Mouse (Mus musculus) MEL (cell line): Measurements from ENCODE around the gene Tmem206. TPM values are rescaled to one million over a fixed set of nuclear protein-coding genes. Genes with fewer than 3 reads are reported as not detected.
A peak's percentile ranks its signal among the peaks of the same experiment; 100 is the strongest.

Experiments
- DNase-seq: peaks from one replicate; pipeline ENCODE4 v3.0.0; 2011; ENCODE audit warnings: low read depth, low spot score
- H3K27ac ChIP-seq: 2 replicates; pipeline ENCODE4 v1.5.1; 2012; ENCODE audit warnings: low read depth, mild to moderate bottlenecking, control low read depth, low read length, moderate library complexity; ENCODE audit not compliant: control insufficient read depth
- H3K27me3 ChIP-seq, 2 experiments: fragments of 150-350 bp in 1 of 2; sonication (generic) in 1 of 2; 2 replicates each; pipeline ENCODE4 v1.6.1; 2012; ENCODE audit warnings: low read length in 2 of 2, mild to moderate bottlenecking in 2 of 2, improper control_type of control experiment in 1 of 2, moderate library complexity in 1 of 2; ENCODE audit not compliant: insufficient read depth in 2 of 2, control insufficient read depth in 1 of 2
- H3K36me3 ChIP-seq, 2 experiments: 2 replicates each; pipeline ENCODE4 v1.6.1; 2012 to 2014; ENCODE audit warnings: low read length in 2 of 2, improper control_type of control experiment in 1 of 2, inconsistent platforms in 1 of 2, mild to moderate bottlenecking in 1 of 2; ENCODE audit not compliant: insufficient read depth in 2 of 2, control insufficient read depth in 1 of 2
- H3K4me1 ChIP-seq, 2 experiments: fragments of 150-350 bp in 1 of 2; sonication (generic) in 1 of 2; 2 replicates each; pipeline ENCODE4 v1.6.1; 2012; ENCODE audit warnings: low read length in 2 of 2, improper control_type of control experiment in 1 of 2, mild to moderate bottlenecking in 1 of 2; ENCODE audit not compliant: insufficient read depth in 2 of 2, control insufficient read depth in 1 of 2
- H3K4me3 ChIP-seq, 2 experiments: fragments of 150-350 bp in 1 of 2; sonication (generic) in 1 of 2; 2 replicates each; pipeline ENCODE4 v1.5.1; 2012; ENCODE audit warnings: low read depth in 2 of 2, low read length in 2 of 2, mild to moderate bottlenecking in 2 of 2, moderate library complexity in 2 of 2, control low read depth in 1 of 2, improper control_type of control experiment in 1 of 2; ENCODE audit not compliant: control insufficient read depth in 1 of 2, insufficient read depth in 1 of 2
- H3K79me2 ChIP-seq: 2 replicates; pipeline ENCODE4 v1.6.1; 2012; ENCODE audit warnings: mild to moderate bottlenecking, low read length, moderate library complexity; ENCODE audit not compliant: control insufficient read depth, poor library complexity, insufficient read depth
- H3K9ac ChIP-seq: 2 replicates; pipeline ENCODE4 v1.6.1; 2012; ENCODE audit warnings: low read depth, mild to moderate bottlenecking, control low read depth, low read length, moderate library complexity; ENCODE audit not compliant: control insufficient read depth, poor library complexity, severe bottlenecking
- H3K9me3 ChIP-seq: fragments of 150-350 bp; sonication (generic); replicated peaks from 2 replicates; pipeline ENCODE4 v1.6.1; 2012; ENCODE audit warnings: mild to moderate bottlenecking, low read length, improper control_type of control experiment, moderate library complexity; ENCODE audit not compliant: insufficient read depth
- BHLHE40 ChIP-seq: IDR thresholded peaks from 2 replicates; pipeline ENCODE4 v1.6.1; 2012; ENCODE audit warnings: low read depth, mild to moderate bottlenecking, inconsistent platforms, low read length, improper control_type of control experiment, borderline replicate concordance
- CTCF ChIP-seq, 3 experiments: IDR thresholded peaks in 2 of 3; conservative IDR thresholded peaks in 1 of 3; 2 replicates each; pipeline ENCODE4 v1.5.1; 2011 to 2012; ENCODE audit warnings: low read length in 3 of 3, low read depth in 2 of 3, mild to moderate bottlenecking in 2 of 3, improper control_type of control experiment in 1 of 3, inconsistent platforms in 1 of 3, mixed read lengths in 1 of 3, moderate library complexity in 1 of 3; ENCODE audit not compliant: control insufficient read depth in 1 of 3, insufficient read depth in 1 of 3, poor library complexity in 1 of 3, severe bottlenecking in 1 of 3
- ELF1 ChIP-seq: IDR thresholded peaks from 2 replicates; pipeline ENCODE4 v1.6.1; 2014; ENCODE audit warnings: low read depth, mild to moderate bottlenecking, inconsistent platforms, low read length, improper control_type of control experiment, moderate library complexity
- HCFC1 ChIP-seq: IDR thresholded peaks from 2 replicates; pipeline ENCODE4 v1.6.1; 2012; ENCODE audit warnings: low read depth, mild to moderate bottlenecking, inconsistent platforms, low read length, improper control_type of control experiment, moderate library complexity
- MAX ChIP-seq: IDR thresholded peaks from 2 replicates; pipeline ENCODE4 v1.6.1; 2011; ENCODE audit warnings: low read length, improper control_type of control experiment
- MAZ ChIP-seq: IDR thresholded peaks from 2 replicates; pipeline ENCODE4 v1.6.1; 2012; ENCODE audit warnings: low read depth, mild to moderate bottlenecking, inconsistent platforms, low read length, improper control_type of control experiment
- MYB ChIP-seq: IDR thresholded peaks from 2 replicates; pipeline ENCODE4 v1.6.1; 2011; ENCODE audit warnings: mild to moderate bottlenecking, low read depth, low read length, improper control_type of control experiment
- NRF1 ChIP-seq: IDR thresholded peaks from 2 replicates; pipeline ENCODE4 v1.6.1; 2014; ENCODE audit warnings: low read depth, mild to moderate bottlenecking, inconsistent platforms, low read length, improper control_type of control experiment, moderate library complexity; ENCODE audit not compliant: poor library complexity, insufficient read depth, severe bottlenecking
- RAD21 ChIP-seq: IDR thresholded peaks from 2 replicates; pipeline ENCODE4 v1.6.1; 2011; ENCODE audit warnings: mild to moderate bottlenecking, low read depth, low read length, improper control_type of control experiment
- SIN3A ChIP-seq: IDR thresholded peaks from 2 replicates; pipeline ENCODE4 v1.6.1; 2012; ENCODE audit warnings: low read length, improper control_type of control experiment, inconsistent platforms
- SMC3 ChIP-seq: IDR thresholded peaks from 2 replicates; pipeline ENCODE4 v1.6.1; 2011; ENCODE audit warnings: low read depth, low read length, improper control_type of control experiment
- TAL1 ChIP-seq: IDR thresholded peaks from 2 replicates; pipeline ENCODE4 v1.6.1; 2012; ENCODE audit warnings: mild to moderate bottlenecking, inconsistent platforms, low read length, moderate library complexity, mixed read lengths
- TCF12 ChIP-seq: IDR thresholded peaks from 2 replicates; pipeline ENCODE4 v1.6.1; 2014; ENCODE audit warnings: low read depth, mild to moderate bottlenecking, inconsistent platforms, low read length, improper control_type of control experiment, moderate library complexity
- UBTF ChIP-seq: IDR thresholded peaks from 2 replicates; pipeline ENCODE4 v1.6.1; 2012; ENCODE audit warnings: low read depth, mild to moderate bottlenecking, inconsistent platforms, low read length, improper control_type of control experiment, moderate library complexity, borderline replicate concordance; ENCODE audit not compliant: insufficient read depth
- USF1 ChIP-seq: IDR thresholded peaks from 2 replicates; pipeline ENCODE4 v1.6.1; 2014; ENCODE audit warnings: low read depth, mild to moderate bottlenecking, inconsistent platforms, low read length, improper control_type of control experiment, moderate library complexity
- USF2 ChIP-seq, 2 experiments: IDR thresholded peaks; 2 replicates each; pipeline ENCODE4 v1.6.1; 2011 to 2012; ENCODE audit warnings: improper control_type of control experiment in 2 of 2, low read length in 2 of 2, borderline replicate concordance in 1 of 2, inconsistent platforms in 1 of 2, low read depth in 1 of 2, mild to moderate bottlenecking in 1 of 2; ENCODE audit not compliant: insufficient read depth in 1 of 2
- ZMIZ1 ChIP-seq: IDR thresholded peaks from 2 replicates; pipeline ENCODE4 v1.6.1; 2012; ENCODE audit warnings: low read depth, mild to moderate bottlenecking, inconsistent platforms, low read length, improper control_type of control experiment, moderate library complexity
- polyA plus RNA-seq, 2 experiments: library from polyadenylated mRNA; stranded (reverse) in 1 of 2; unstranded in 1 of 2; fragments of >175 nt in 1 of 2; fragments of >200 nt in 1 of 2; gene quantifications; 2 replicates each; pipeline versions ENCODE4 v1.2.1 to v1.2.4; 2012; ENCODE audit warnings: low replicate concordance in 2 of 2, low read depth in 1 of 2; ENCODE audit not compliant: insufficient read length in 2 of 2, insufficient read depth in 1 of 2, missing spikeins in 1 of 2
- total RNA-seq: library from RNA; depleted of rRNA; stranded (reverse); fragments of 300-350 nt; gene quantifications from 2 replicates; pipeline ENCODE4 v1.2.3, GENCODE M21; 2012

The Tmem206 gene
- total and polyA plus RNA-seq, 3 experiments, result 14.3 to 16.2 TPM; not detected in 1

DNA sequence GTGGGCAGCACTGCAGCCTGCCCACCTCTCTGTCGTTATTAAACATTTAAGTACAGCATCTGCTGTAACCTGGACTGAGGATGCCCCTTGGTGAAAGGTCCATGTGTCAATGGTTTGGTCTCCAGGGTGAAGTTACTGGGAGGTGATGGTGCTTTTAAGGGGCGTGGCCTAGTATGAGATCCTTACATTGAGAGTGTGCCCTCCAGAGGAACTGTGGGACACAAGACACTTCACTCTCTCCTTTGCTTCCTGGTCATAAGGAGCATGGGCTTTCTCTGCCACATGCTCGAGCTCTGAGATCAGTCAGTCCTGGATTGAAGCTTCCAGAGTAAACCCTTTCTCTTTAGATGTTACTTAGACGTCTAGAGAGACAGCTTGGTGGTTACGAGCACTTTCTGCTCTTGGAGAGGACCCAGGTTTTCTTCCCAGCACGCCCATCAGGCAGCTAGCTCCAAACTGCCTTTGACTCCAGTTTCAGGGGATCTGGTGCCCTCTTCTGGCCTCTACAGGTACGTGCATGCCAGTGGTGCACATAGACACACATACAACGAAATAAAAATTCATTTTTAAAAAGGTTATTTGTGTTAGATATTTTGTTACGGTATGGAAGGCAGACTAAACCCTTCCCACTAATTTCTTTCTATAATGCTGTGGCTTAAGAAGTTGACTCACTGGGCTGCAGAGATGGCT is 17.8 kb upstream of the Tmem206 start:
- Histone ChIP-seq H3K4me1 (no peaks in the 10 kb centered on the region), H3K27me3 (no peaks in the 10 kb centered on the region), H3K9ac (no peak overlapping the region), H3K9me3 (no peaks in the 10 kb centered on the region)
- no peak for TF ChIP-seq MAX
- no peak for TF ChIP-seq ELF1
- TF ChIP-seq SMC3, result peak; percentile 34
- peak; percentile 43 for TF ChIP-seq RAD21
- TF ChIP-seq TAL1, result no peak
- TF ChIP-seq ZMIZ1, result no peak
- TF ChIP-seq CTCF (IDR thresholded peaks at IDR 0.05 in 2 of 3, conservative IDR thresholded peaks at IDR 0.05 in 1 of 3; ENCODE audit: control insufficient read depth in 1 of 3, insufficient read depth in 1 of 3, low read depth in 2 of 3, low read length in 3 of 3, poor library complexity in 1 of 3, severe bottlenecking in 1 of 3), result peak; percentile 57 to 61 (median 59)
- TF ChIP-seq, all 39 proteins: peak for 3
- H3K79me2 ChIP-seq, result no peaks in the 10 kb centered on the region
- DNase-seq, result peak; percentile 43
- H3K4me3 ChIP-seq, result no peak overlapping the region
- H3K36me3 ChIP-seq, result no peaks in the 10 kb centered on the region
- no peak overlapping the region for H3K27ac ChIP-seq

DNA sequence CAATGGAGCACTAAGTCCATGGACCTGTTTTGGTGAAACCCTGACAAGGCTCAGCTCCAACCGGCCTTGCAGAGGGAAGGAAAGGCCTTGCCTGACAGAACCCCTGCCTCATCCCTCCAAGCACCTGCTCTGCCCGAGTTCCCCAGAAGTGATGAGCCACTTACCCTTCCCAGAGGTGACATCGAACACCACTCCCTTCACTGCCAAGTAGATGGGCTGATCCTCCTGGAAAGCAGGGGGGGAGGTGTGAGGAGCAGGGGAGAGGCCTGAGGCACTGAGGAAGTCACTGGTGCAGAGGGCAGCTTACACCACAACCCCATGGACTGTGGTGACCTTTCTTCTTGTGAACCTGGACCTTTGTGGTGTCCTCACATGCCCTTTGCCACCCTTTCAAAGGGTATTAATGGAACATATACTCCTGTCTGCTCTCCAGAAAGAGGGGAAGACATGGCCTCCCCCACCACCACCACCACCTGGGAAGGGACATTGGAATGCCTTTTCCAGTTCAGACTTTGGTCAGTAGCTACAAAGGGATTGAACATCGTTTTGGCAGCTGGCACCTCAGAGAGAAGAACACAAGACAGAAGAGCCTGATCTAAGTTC is 14.3 kb upstream of the Tmem206 start:
- H3K79me2 ChIP-seq, result no peaks in the 10 kb centered on the region
- TF ChIP-seq CTCF (IDR thresholded peaks at IDR 0.05 in 2 of 3, conservative IDR thresholded peaks at IDR 0.05 in 1 of 3; ENCODE audit: control insufficient read depth in 1 of 3, insufficient read depth in 1 of 3, low read depth in 2 of 3, low read length in 3 of 3, poor library complexity in 1 of 3, severe bottlenecking in 1 of 3), result no peak
- no peak for TF ChIP-seq USF2 (IDR thresholded peaks at IDR 0.05; ENCODE audit: borderline replicate concordance in 1 of 2, insufficient read depth in 1 of 2, low read depth in 1 of 2, low read length in 2 of 2)
- no peak for TF ChIP-seq HCFC1
- TF ChIP-seq SMC3, result no peak
- no peak for TF ChIP-seq ELF1
- TF ChIP-seq MYB, result no peak
- no peak for TF ChIP-seq SIN3A
- no peak for TF ChIP-seq MAX
- no peak for TF ChIP-seq UBTF
- no peak for TF ChIP-seq NRF1
- TF ChIP-seq USF1, result no peak
- TF ChIP-seq MAZ, result no peak
- no peak for TF ChIP-seq BHLHE40
- no peak for TF ChIP-seq TCF12
- H3K4me1 ChIP-seq, result 0 out of 4 replicates have a peak, but pooled peaks cover 0 to 3% of the 10 kb centered on the region in 2 experiments
- no peak for DNase-seq
- H3K9me3 ChIP-seq, result no peaks in the 10 kb centered on the region
- H3K4me3 ChIP-seq, result no peak overlapping the region
- H3K27me3 ChIP-seq, result no peaks in the 10 kb centered on the region
- no peak overlapping the region for H3K27ac ChIP-seq
- H3K36me3 ChIP-seq, result no peaks in the 10 kb centered on the region
- no peak overlapping the region for H3K9ac ChIP-seq
